Mouse (Mus musculus): ENCODE measurements around the gene Nptx2.

The Nptx2 gene

DNA sequence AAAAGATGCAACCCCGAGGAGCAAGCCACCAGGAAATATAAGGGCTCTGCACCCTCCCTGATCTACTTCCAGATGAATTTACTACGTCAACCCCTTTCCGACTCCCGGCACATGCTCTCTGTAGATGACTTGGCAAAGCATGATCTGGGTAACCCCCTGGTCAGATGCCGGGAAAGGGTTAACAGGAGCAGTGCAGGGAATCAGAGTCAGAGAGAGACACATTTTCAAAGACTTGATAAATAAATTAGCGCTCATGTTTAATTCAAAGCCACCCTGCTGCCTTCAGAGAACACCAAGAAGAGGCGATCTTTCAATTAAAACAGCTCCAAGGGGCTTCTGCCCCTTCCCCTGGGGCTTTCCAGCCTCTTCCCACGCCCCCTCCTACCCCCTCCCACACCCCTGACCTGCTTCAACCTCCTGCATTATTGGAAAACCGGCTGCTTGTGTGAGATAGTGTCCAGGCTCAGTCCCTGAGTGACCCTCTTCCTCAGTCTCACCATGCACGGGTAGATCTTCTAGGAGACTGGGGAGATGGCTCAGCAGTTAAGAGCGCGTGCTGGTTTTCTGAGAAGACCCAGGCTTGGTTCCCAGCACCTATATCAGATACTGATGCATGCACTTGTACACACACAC, 45.7 kb downstream of the Nptx2 start:
- no peak for DNase-seq

DNA sequence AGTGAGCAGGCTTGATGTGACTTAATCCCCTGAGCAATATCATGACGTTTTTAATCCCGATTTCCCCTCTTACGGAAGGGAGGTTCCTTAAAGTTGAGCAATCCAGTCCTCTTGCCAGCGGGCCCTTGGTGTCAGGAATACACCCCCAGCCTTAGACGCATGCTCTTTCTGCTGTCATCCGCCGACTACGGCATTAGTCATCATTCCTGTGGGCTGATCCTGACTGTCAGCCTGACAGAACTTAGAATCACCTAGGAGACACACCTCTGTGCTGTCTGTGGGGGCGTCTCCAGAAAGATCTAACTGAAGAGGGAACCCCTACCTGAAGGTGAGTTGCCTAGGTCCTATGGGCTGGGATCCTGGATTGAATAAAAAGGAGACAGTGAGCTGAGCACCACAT, 49.1 kb downstream of the Nptx2 start:
- no peak for DNase-seq

All from lung, adult 18-20 months (tissue).